In the genomic region with DNA sequence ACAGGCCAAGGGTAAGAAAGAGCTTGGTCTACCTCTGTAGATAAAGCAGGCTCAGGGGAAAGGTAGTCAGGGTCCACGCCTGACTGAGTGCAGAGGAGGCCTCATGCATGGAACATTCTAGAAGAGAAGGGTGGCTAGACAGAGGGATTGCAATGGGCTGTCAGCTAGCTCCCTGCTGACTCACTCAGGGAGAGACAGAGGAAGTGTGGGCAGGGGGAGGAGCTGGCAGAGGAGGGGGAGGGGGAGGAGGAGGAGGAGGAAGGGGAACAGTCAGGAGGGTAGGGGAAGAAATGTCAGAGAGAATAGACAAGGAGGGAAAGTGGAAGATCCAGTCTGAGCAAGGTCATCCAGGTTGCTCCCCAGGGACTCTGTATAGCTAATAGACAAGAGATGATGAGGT, we compare ENCODE assay signal across 9 mouse cellular contexts. TPM values are rescaled to one million over a fixed set of nuclear protein-coding genes. Genes with fewer than 3 reads are reported as not detected.
DNase-seq lines count a peak whose midpoint lies in the region; ATAC-seq and TF ChIP-seq lines count a peak whose summit lies in the region.
"Had no signal": no experiment of that assay in that cellular context is flagged by ENCODE, and none has a peak within 500 bp of the region (broad histone marks: within the 10 kb centered on the region; RNA-seq: fewer than 3 reads in every experiment).

No protein-coding gene starts in this region.

- no peak for ATAC-seq in hindbrain, embryonic 16.5 days
- peak; percentile 50 for ATAC-seq in liver, embryonic 15.5 days (ENCODE audit: insufficient read depth)

- TF ChIP-seq CTCF in bone marrow, adult 2 months (IDR thresholded peaks at IDR 0.05; ENCODE audit: control insufficient read depth, insufficient read depth, low read length), result no peak

- 0 out of 2 replicates have a peak, but pooled peaks cover 2% of the 10 kb centered on the region for H3K27me3 ChIP-seq in hindbrain, embryonic 10.5 days (ENCODE audit: insufficient read depth, poor library complexity, severe bottlenecking)
- no peaks in the 10 kb centered on the region for H3K27me3 ChIP-seq in hindbrain, embryonic 16.5 days (replicated peaks; ENCODE audit: control insufficient read depth, insufficient read depth, low read length)
- no peaks in the 10 kb centered on the region for H3K27me3 ChIP-seq in liver, embryonic 15.5 days

- no peaks in the 10 kb centered on the region for H3K9me3 ChIP-seq in hindbrain, embryonic 10.5 days
- no peaks in the 10 kb centered on the region for H3K9me3 ChIP-seq in hindbrain, embryonic 16.5 days (ENCODE audit: control insufficient read depth, low read length)
- no peaks in the 10 kb centered on the region for H3K9me3 ChIP-seq in liver, embryonic 15.5 days (replicated peaks)

- intact Hi-C loops in left cerebral cortex, postnatal 14 days (cut with DNase I), result loop anchor here (10.0 kb wide), 1 partner anchor 171 kb away; no protein-coding TSS in a partner anchor
- intact Hi-C loops in gastrocnemius, postnatal 36 days (cut with DNase I), result no loop called here

- 77% methylated on average over 1 of the region's 1 CpGs for WGBS in hindbrain, embryonic 10.5 days
- WGBS in hindbrain, embryonic 16.5 days, result 83% methylated on average over 1 of the region's 1 CpGs
- WGBS in bone marrow, adult 2 months, result 15% methylated on average over 1 of the region's 1 CpGs
- WGBS in liver, embryonic 15.5 days (ENCODE audit: insufficient replicate concordance), result 21% methylated on average over 1 of the region's 1 CpGs

- H3K36me3 ChIP-seq in hindbrain, embryonic 10.5 days, result no peaks in the 10 kb centered on the region
- no peaks in the 10 kb centered on the region for H3K36me3 ChIP-seq in hindbrain, embryonic 16.5 days (ENCODE audit: control insufficient read depth, insufficient read depth, low read length)
- H3K36me3 ChIP-seq in liver, embryonic 15.5 days (replicated peaks), result no peaks in the 10 kb centered on the region

- DNase-seq in hindbrain, embryonic 10.5 days (ENCODE audit: low spot score), result no peak
- DNase-seq in CD4-positive helper T cell, adult 2 months (ENCODE audit: low read depth, low spot score), result peak; percentile 44
- DNase-seq in right cerebral cortex, adult 2 months (ENCODE audit: low spot score in 2 of 2), result no peak
- no peak for DNase-seq in left cerebral cortex, postnatal 14 days (ENCODE audit: low spot score in 2 of 2)
- DNase-seq in gastrocnemius, postnatal 36 days, result no peak
- DNase-seq: heart, postnatal 14 days had no signal

- H3K9ac ChIP-seq in hindbrain, embryonic 16.5 days (ENCODE audit: low read depth, low read length), result no peak overlapping the region
- no peak overlapping the region for H3K9ac ChIP-seq in liver, embryonic 15.5 days

- no peak overlapping the region for H3K4me2 ChIP-seq in hindbrain, embryonic 16.5 days (ENCODE audit: low read length)
- H3K4me2 ChIP-seq in liver, embryonic 15.5 days, result no peak overlapping the region

- peak overlapping the region; percentile 17; the same call in 1 of the 2 replicates for H3K27ac ChIP-seq in hindbrain, embryonic 10.5 days
- no peak overlapping the region for H3K27ac ChIP-seq in hindbrain, embryonic 16.5 days (ENCODE audit: low read depth, low read length)
- peak overlapping the region; percentile 22 for H3K27ac ChIP-seq in bone marrow, adult 2 months (ENCODE audit: control insufficient read depth, insufficient read depth, low read depth, low read length, poor library complexity)
- H3K27ac ChIP-seq in liver, embryonic 15.5 days (replicated peaks), result peak overlapping the region; percentile 24; the same call in 1 of the 2 replicates

- TF ChIP-seq POLR2A in bone marrow, adult 2 months (IDR thresholded peaks at IDR 0.05; ENCODE audit: borderline replicate concordance, control insufficient read depth, low read depth, low read length), result no peak

- no peak overlapping the region for H3K4me3 ChIP-seq in hindbrain, embryonic 10.5 days
- no peak overlapping the region for H3K4me3 ChIP-seq in hindbrain, embryonic 16.5 days (ENCODE audit: low read length)
- H3K4me3 ChIP-seq in bone marrow, adult 2 months (replicated peaks; ENCODE audit: control insufficient read depth, low read depth, low read length), result no peak overlapping the region
- H3K4me3 ChIP-seq in liver, embryonic 15.5 days (replicated peaks), result no peak overlapping the region

- peaks cover 37% of the 10 kb centered on the region for H3K4me1 ChIP-seq in hindbrain, embryonic 10.5 days (replicated peaks)
- no peaks in the 10 kb centered on the region for H3K4me1 ChIP-seq in hindbrain, embryonic 16.5 days (ENCODE audit: control insufficient read depth, insufficient read depth, low read depth, low read length)
- peaks cover 4% of the 10 kb centered on the region; the same call in 1 of the 2 replicates for H3K4me1 ChIP-seq in bone marrow, adult 2 months (ENCODE audit: control insufficient read depth, insufficient read depth, low read length)
- H3K4me1 ChIP-seq in liver, embryonic 15.5 days (replicated peaks), result peaks cover 5% of the 10 kb centered on the region; the same call in 1 of the 2 replicates

RNA-seq across cellular contexts. Expression of a gene that starts 47.4 kb away (rescaled TPM):
- polyA plus RNA-seq in hindbrain, embryonic 10.5 days (2016; fragmentation: Nextera tagmentation; extraction: Ambion mirVana), result 4.7 and 5.2 TPM in 2 replicates
- 5.6 and 6.4 TPM in 2 replicates for polyA plus RNA-seq in hindbrain, embryonic 16.5 days (2015; fragmentation: Nextera tagmentation; extraction: Ambion mirVana)
- 1.6 and 5.6 TPM in 2 replicates for polyA plus RNA-seq in bone marrow, adult 2 months (2011; ENCODE audit: insufficient read depth, insufficient read length, low replicate concordance, missing spikeins)
- 1.5 and 1.6 TPM in 2 replicates for polyA plus RNA-seq in liver, embryonic 15.5 days (2015; fragmentation: Nextera tagmentation; extraction: Ambion mirVana)
- total RNA-seq in left cerebral cortex, postnatal 14 days (2021), result 10 to 100 TPM; 10.4 to 10.9 TPM
- 1 to 10 TPM; 2.5 to 3.1 TPM for total RNA-seq in gastrocnemius, postnatal 36 days (2021)
